Mouse (Mus musculus) inflammation-experienced regulatory T-cells, adult 6 months (primary cell): ENCODE results near the gene Slc12a7. TPM values are rescaled to one million over a fixed set of nuclear protein-coding genes. Genes with fewer than 3 reads are reported as not detected.

Source experiments
- ATAC-seq: one replicate; pipeline ENCODE4 v1.8.0; 2017
- polyA plus RNA-seq, 3 experiments: library from polyadenylated mRNA; unstranded; fragments of 100-300 nt; shearing (Covaris generic); gene quantifications; one replicate each; pipeline ENCODE4 v1.2.1; 2017

The Slc12a7 gene
- polyA plus RNA-seq, 3 experiments from 2014 or later: 17.3 to 41.0 (median 40.8) TPM

DNA sequence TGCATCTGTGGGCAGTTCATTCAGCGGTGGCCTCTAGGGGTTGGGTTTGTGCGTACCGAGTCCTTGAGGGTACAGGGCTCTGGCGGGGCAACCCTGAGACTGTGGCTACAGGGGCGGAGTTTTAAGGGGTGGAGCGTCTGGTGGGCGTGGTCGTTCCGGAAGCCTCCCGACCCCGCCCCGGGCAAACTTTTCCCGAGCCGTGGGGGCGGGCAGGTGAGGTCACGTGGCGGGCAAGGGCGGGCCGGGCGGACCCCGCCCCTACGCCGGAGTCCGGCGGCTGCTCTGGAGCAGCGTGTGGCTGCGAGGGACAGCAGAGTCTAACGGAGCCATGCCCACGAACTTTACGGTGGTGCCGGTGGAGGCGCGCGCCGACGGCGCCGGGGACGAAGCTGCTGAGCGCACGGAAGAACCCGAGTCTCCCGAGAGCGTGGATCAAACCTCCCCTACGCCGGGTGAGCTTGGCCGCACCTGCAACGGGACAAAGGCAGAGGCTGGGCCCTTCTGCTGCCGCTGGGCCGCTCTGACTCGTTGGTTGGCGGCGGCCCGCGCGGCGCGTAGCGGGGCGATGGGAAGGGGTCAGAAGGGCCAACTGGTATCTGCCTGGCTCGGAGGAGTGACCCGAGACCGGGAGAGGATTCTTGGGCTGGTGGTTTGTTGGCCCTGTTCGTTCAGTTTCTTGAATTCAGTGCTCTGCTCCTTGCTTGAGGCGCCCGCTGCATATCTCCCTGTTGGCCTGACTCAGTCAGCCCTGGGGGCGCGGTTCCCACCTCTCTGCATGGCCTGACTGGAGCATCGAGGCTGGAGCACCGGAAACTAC is 30.8 kb downstream of the Slc12a7 start:
- peak; percentile 76 for ATAC-seq

DNA sequence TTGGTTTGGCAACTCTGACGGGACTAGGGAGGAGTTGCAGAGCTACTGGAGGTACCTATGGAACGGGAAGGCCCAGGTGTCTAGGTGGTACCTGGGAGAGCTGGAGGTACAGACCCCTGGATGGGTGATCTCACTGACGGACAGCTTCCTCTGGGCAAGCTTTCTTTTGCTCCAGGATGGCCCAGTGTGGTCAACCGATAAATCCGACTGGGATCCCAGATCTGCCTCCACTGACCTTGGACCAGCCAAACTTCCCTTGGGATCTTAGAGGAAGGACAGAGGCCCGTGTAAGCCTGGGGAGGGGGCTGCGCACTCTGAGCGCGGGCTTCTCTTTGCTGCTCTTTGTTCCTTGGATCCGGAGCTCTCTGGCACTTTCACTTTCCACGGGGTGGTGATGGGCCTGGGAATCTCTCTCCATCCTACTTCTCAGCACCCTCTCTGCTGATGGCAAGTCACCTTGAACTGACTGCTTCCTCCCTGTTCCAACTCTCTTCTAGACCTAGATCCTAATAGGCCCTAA is 31.4 kb downstream of the Slc12a7 start:
- peak; percentile 15 for ATAC-seq

DNA sequence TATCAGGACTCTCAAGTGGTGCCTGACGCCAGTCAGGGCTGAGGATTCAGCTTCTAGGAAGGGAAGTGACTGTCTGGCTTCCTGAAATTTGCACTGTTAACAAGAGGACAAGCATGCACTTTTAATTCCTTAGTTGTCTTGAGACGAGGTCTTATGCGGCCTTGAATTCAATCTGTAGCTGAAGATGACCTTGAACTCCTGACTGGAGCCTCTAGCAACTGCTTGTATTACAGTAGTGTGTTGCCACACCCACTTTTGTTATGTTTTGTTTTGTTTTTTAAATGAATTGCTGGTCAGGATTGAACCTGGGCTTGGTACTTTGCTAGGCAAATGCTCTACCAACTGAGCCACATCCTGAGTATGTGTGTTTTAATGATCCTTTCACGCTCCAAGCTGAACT is 32.5 kb downstream of the Slc12a7 start:
- ATAC-seq: no peak

DNA sequence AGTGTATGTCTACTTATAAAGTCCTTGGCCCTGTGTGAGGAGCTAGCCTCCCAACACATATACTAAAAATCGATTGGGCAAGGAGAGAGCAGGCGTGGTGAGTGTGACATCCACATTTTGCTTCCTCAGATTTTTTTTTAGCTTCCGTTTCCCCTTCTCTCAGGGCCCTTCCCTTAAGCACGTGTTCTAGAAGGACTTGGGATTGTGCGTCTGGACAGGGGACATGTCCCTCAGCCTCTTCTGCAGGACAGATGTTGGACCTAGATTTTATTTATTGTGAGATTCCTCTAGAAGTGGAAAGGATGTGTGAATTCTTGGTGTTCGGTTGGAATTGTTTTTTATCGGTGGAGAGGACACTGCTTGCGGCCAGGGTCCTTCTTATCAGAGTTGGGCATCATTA is 34.3 kb downstream of the Slc12a7 start:
- no peak for ATAC-seq

DNA sequence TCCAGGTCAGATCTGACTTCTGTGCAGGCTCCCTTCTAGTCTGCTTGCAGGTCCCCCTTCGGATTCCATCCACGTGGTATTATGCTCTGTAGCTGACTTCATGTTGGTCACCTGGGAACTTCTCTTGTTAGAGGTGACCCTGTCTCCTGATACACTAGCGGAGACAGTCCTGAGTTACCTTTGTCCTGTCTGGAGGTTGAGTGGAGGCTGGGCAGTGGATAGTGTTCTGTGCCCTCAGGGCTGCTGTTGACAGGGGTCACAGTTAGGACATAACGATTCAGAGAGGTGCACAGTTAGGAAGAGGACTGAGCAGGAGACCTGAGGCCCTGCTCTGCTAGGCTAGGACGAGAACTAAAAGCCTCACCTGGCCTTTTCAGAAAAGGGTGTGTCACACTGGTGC is 34.9 kb downstream of the Slc12a7 start:
- ATAC-seq: no peak

DNA sequence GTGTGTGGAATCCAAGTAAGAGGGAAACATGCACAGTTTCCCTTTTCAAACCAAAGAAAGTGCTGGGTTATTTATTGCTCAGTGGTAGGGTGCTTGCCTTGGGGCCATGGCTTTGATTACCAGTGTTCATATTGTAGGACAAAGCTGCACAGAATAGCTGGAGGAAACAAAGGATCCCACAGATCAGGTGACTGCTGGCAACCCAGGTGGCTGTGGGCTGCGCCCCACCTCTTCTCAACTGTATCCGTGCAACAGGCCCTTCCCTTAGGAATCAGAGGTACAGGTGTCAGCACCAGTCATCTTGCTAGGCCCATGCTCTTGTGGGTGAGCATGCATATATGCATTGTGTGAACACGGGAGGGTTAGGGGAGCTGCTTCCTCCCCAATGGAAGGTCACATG is 35.4 kb downstream of the Slc12a7 start:
- ATAC-seq: no peak

DNA sequence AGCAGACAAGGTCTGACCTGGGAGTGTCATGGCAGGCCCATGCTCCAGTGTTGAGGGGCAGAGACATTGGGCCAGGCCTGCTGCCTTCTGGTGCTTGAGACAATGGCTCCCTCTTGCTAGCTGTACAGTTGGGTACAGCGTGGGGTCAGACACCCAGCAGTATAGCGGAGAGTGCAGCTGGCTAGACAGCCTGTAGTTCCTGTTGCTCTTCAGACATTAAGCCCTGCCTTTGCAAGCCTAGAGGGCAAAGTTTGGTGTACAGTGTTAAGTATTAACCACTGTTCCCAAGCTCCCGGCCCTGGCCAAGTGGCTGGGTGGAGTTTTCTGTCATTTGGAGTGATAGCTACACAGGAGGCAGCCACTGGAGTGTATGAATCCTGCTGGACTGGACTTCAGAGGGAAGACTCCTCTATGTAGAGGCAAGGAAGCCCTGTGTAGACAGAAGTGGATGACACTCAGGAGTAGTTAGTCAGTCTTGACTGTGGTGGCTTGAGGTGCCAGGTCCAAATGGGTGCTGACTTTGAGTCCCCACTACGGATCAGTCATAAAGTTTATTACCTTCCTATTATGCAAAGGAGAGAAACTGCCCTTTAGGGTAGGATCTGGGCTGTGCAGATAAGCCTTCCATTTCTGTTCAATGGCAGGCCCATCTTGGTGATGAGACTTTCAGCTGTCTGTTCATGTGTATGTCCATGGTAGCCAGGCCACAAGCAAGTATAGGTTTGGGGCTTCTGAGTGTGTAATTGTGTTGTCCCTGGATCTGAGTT is 37.2 kb downstream of the Slc12a7 start:
- ATAC-seq: no peak

DNA sequence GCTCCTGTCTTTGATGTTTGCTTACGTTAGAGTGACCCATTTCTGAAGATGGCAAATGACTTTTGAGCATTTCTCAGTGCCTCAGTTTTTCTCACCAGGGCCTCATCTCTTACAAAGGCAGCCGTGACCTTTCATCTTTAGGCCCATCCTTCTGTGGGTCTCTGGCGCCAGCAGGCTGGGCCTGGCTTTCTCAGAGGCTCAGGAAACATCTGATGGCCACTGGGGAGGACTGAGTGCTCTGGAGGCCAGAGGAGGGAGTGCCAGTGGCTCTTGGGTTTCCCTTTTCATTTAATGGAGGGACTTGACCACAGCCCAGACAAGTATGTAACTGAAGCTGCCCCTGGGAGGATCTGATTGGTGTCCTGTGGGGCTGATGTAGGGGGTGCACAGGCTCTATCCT is 38.2 kb downstream of the Slc12a7 start:
- no peak for ATAC-seq

DNA sequence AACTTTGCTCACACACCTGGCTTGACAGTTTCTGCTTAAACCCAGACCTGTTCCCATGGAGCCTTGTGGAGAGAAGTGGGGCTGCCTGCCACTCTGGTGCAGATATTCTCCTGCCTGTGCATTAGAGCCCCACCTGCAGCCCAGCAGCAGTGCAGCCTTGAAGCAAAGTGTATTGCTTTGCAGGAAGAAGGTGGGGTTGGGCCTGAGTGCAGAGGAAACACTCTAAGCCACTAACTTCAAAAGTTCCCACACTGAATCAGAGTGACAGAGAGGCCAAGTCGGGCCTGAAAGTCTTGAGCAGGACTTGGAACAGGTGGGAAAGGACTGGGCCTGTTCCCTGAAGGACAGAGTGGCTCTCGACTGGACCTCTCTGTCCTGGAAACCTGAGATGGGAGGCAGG is 39.8 kb downstream of the Slc12a7 start:
- peak; percentile 86 for ATAC-seq

DNA sequence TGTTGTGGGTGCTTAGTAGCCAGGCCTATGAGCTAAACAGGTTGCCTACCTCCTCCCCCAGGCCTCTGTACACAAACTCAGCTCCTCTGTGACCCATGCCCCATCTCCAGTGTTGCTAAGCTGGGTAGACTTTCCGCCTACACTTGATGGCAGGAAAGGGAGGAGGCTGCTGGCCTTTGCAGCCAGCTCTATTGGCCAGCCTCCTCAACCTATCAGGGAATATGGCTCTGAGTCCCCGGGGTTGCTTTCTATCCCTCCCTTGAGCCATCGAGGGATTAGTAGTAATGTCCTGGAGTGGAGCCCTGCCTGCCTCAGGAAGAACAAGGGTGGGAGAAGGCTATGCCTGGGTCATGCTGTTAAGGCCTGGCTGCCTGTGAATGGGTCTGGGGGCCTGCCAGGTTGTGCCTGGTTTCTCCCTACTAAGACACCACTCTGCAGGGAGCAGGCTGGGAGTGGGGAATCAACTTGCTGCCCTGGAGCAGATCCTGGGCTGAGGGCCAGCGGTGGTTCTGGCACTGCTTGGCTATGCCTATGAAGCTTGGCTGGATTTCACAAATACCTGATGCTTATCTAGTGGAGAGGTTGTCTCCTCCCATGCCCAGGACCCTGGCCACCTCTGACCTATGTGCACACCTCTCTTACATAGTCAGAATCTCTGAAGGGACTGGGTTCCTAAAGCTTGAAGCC is 40.8 kb downstream of the Slc12a7 start:
- ATAC-seq: peak; percentile 32

DNA sequence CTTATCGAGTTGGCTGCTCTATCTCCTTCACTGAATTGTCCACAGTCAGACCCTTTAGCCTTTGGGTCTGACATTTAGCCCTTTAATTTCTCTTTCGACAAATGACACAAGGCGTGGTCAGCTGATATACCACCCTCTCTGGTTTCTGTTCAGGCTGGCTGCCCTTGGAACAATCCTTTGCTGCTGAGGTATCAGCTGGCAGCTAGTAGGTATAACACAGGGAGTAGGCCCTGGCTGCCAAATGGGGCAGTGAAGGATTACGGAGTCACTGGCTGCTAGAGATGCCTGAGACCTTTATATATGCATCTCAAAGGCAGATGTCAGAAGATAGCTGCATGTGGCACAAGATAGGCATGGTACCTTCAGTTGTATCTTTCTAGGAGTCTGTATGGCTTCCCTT is 42.9 kb downstream of the Slc12a7 start:
- no peak for ATAC-seq

DNA sequence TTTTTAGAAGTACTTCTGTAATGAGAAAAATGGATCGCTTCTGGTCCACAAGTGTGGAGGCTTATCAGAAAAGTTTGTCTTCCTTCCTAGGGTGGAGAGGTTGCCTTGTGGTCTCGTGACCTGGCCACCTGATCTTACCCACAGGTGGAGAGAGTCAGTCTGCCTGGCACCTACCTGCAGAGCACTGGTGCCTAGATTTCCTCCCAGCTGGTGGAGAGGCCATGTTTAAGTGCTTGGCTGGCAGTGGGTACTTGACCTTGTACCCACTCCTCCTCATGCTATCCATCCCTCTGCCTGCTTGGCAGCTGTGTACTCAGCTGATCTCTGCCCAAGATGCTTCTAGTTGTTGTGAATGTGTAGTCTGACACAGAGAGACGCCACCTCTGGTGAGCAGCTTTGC is 44.7 kb downstream of the Slc12a7 start:
- no peak for ATAC-seq

DNA sequence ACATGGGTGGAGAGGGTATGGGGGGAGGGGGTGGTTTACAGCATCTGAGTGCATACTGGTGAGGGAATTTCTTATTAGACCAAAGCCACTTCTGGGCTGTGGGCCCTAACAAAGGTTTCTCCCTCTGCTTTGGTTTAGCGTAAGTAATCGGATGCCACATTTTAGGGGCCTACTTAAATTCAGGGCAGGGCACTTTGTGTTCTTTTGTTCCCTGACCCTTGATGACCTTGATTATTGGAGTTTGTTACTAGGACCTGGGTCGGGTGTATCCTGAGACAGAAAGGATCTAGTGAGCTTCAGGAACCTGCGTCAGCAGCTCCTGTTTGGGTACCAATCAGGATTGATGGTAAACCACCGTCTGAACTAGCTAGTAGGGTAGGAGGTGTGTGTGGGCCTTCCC is 49.6 kb downstream of the Slc12a7 start:
- no peak for ATAC-seq

DNA sequence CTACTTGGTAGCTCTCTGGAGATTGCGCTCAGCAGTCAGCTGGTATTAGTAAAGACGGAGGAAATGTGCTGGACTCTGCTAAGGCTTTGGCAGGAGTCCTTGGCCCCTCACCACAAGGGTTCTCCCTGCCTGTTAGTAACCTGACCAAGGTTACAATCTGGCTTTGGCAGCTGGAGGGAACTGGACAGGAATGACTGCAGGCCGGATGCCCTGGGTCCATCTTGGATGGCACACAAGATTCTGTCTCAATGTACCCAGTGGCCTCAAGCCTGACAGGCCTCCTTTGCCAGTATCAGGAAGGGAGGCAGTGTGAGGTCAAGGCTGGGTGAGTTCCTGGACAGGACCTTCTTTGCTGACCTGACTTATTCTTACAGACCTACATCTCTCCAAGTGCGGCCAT is 59.3 kb downstream of the Slc12a7 start:
- no peak for ATAC-seq

DNA sequence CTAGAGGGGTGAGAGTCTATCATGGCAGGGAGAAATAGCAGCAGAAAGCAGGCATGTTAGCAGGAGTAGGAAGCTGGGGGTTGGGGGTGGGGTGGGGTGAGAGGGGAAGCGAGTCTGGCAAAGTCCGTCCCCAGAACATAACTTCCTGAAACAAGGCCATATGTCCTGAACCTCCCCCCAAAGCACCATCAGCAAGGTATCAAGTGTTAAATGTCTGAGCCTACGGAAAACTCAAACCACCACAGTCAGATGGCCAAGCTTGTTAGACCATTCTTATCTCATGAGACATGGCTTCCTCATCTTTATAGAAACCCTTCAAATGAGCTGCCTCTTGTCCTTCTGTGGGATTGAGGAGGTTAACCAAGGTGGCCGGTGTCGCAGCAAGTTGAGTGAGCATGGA is 60.3 kb downstream of the Slc12a7 start:
- no peak for ATAC-seq

DNA sequence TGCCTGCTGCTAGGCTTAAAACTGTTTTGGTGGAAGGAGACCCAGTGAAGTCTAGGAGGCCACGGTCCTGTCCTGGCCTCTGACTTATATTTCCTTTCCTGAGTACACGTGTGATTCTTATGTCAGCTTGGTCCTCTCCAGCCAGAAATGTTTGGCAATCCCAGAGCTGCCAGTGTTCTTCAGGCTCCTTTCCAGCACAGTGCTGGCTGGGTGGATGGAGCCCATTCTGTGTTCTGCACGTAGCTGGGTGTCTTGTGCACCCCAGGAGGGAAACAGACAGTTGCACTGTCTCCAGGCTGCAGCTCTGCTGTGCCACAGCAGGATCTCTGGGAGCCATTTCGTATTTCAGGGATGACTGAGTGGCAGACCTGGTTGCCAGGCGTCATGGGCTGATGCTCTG is 66.2 kb downstream of the Slc12a7 start:
- ATAC-seq: no peak

DNA sequence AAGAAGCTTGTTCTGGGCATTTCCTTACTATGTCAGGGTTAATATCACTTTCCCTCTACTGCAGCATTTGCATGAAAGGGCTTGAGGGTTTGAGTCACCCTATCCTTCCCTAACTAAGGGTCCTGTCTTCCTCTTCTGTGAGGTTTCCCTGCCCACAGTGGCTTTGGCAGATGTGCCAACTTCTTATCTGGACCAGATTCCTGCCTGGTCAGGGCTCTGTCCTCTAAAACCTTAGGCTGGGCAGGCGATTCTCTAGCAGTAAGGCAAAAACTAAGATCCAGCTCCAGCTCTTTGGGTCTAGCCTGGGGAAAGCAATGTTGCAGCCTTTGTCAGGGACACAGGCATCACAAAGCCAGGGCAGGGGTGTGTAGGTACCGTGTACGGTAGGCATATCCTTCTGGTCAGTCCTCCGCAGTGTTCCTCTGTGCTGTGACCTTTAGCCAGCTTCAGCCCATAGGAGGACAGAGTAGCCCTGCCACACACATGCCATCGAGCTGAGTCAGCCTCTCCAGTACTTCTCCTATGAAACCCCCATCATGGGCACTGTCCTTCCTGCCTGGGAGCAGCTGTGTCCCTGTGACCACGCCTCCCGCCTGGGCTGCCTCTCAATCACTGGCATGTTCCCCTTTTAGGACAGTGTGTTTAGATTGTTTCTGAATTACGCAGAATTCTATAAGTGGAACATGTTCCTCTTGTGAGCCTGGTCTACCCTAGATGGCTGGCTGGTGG is 70.7 kb downstream of the Slc12a7 start:
- ATAC-seq: no peak

DNA sequence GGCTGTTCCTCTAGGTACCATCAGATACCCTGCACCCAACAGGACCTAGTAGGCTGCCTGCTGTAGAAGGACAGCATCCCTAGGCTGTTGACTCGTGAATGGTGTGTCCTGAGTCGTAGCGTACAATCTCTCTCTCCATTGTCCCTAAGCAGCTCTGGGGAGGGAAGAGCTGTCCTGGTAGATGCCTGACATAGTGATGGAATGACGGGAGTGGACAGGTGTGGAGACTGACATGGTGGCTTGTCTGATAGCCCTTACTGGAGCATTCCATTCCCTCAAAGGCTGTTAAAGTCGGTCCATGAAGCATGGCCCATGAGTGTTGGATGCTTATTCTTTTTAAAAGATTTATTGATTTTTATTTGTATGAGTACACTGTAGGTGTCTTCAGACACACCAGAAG is 72.0 kb downstream of the Slc12a7 start:
- no peak for ATAC-seq

DNA sequence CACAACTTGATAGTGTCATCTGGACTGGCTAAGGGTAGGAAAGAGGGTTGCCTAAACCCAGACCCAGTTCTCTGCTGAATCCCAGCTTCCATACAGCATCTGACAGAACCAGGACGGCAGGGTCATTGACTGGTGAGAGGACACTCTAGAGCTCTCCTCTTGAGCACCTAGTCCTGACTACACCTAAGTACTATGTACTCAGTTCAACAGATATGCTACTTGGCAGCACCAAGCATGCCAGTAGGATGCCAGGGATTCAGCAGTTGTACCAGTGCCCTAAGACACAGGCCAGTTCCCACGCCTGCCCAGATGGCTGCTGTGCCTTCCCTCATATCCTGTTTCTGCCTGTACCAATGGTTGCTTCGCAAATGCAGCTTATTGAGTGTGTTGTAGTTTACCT is 80.0 kb downstream of the Slc12a7 start:
- no peak for ATAC-seq

DNA sequence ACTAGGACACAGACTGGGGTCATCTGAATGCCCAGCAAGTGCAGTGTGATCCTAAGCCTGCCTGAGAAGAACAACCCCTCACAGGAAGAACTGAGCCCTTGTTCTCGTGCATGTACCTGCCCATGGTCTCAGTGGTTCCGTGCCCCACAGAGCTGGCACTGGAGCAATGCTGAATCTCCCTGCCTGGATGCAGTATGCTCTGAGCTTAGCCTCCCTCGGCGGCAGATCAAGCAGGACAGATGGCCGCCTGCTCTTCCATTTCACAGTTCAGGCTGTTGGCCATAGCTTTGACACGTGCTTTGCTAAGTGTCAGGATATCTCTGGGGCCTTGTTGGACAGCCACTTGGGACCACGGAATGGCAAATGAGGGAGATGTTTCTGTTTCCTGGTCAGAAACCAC is 81.3 kb downstream of the Slc12a7 start:
- ATAC-seq: no peak

DNA sequence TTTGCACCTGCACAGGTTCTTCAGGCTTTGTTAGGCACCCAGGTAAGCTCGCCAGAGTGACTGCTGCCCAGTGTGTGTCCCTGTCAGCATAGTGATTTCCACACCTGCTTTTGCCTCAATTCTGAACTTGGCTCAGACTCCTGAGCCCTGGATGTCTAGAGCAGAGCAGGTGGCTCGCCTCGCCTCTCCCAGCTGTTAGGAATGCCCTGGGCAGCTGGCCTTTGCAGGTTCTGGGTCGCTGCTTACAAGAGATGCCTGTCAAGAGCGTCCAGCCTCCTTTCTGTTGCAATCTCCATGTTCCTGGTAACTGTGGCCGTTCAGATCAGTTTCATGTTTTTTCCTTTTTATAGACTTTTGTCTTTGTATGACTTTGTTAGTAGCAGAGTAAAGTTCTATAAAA is 83.4 kb downstream of the Slc12a7 start:
- no peak for ATAC-seq

DNA sequence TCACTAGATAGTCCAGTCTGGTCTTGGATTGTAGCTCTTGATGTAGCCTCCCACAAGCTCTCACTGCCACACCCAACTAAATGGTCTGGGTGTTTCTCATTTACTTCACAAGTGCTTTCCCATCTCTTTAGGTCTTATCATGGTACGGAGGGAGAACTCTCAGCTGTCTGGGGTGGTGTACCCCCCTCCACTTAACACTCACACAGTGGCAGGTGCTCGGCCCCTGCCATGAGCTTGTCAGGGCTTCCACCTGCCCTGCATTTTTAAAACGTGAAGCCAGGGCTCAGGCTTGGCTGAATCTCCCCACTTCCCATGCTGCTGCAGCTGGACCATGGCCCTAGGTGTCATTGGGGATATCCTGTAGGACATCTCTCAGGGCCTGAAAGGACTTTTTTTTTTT is 86.0 kb downstream of the Slc12a7 start:
- no peak for ATAC-seq

DNA sequence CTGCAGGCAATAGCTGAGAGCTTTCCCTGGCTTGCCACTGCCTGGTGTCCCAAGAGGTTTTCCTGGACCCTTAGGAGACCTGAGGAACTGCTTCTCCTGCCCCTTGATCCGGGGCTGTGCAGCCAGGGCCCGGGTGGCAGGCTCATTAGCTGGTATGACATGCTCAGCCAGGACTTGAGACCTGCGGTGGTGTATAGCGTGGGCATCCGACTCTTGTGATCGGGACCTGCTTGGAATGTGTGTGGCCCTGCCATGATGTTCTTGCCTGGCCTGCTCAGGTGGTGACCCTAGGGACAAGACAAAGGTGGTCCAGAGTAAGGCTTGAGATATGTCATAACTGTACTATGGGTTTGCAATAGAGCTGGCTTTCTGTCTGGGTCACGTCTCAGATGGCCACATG is 88.4 kb downstream of the Slc12a7 start:
- ATAC-seq: no peak
